21 mouse cellular contexts compared by ENCODE assay signal in the genomic region with DNA sequence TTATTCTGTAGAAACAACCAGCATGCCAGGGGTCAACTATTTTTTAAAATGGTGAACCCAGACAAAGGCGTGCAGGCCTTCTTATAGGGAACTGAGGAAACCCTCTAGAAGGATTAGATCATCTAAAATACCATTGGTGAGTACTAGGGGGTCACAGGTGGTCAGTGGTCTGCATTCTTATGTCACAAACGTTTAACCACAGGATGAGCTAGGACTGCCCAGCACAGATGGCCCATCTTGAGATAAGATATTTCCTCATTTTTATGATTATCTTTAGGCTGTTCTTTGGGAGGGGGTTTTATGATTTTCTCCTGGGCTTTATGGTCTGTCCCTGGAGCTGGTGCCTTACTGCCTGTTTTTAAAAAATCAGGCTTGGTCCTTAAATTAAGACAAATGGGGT. TPM values are rescaled to one million over a fixed set of nuclear protein-coding genes. Genes with fewer than 3 reads are reported as not detected.
"Had no signal": no experiment of that assay in that cellular context is flagged by ENCODE, and none has a peak within 500 bp of the region (broad histone marks: within the 10 kb centered on the region; RNA-seq: fewer than 3 reads in every experiment).

No protein-coding gene starts in this region.

- H3K36me3 ChIP-seq: liver, embryonic 15.5 days; midbrain, embryonic 12.5 days; neural tube, embryonic 13.5 days; neural tube, embryonic 15.5 days had no signal

- H3K4me3 ChIP-seq: liver, embryonic 15.5 days; megakaryocyte, embryonic 14.5 days; midbrain, embryonic 12.5 days; myocyte; neural tube, embryonic 13.5 days; neural tube, embryonic 15.5 days had no signal

- DNase-seq: lung, adult 18-20 months; lung, embryonic 14.5 days; lung, postnatal 10 days; lung, postnatal 4 days; midbrain, embryonic 14.5 days; retina, postnatal 1 day; right cerebral cortex, adult 18-20 months; right cerebral cortex, postnatal 25 days; right cerebral cortex, postnatal 4 days; spleen, adult 18-20 months; thymus, adult 2 months; thymus, postnatal 25 days; thymus, postnatal 4 days had no signal

- H3K9me3 ChIP-seq: liver, embryonic 15.5 days; megakaryocyte, embryonic 14.5 days; midbrain, embryonic 12.5 days; neural tube, embryonic 15.5 days had no signal

- H3K27me3 ChIP-seq: liver, embryonic 15.5 days; midbrain, embryonic 12.5 days; neural tube, embryonic 13.5 days; neural tube, embryonic 15.5 days had no signal

- H3K4me1 ChIP-seq: liver, embryonic 15.5 days; midbrain, embryonic 12.5 days; neural tube, embryonic 13.5 days; neural tube, embryonic 15.5 days had no signal

- ATAC-seq: midbrain, embryonic 16.5 days had no signal

RNA-seq across cellular contexts. Expression of gene Gda, which starts 47.0 kb away (rescaled TPM):
- polyA plus RNA-seq: midbrain, embryonic 12.5 days; neural tube, embryonic 11.5 days had no signal
